Mouse (Mus musculus) skeletal muscle tissue, adult 2 months (tissue): ENCODE results near the gene D3Ertd254e.

Experiments used
- DNase-seq: peaks from one replicate; pipeline ENCODE4 v3.0.0-alpha.2; 2012; ENCODE audit warnings: low read depth, low spot score

D3Ertd254e gene

DNA sequence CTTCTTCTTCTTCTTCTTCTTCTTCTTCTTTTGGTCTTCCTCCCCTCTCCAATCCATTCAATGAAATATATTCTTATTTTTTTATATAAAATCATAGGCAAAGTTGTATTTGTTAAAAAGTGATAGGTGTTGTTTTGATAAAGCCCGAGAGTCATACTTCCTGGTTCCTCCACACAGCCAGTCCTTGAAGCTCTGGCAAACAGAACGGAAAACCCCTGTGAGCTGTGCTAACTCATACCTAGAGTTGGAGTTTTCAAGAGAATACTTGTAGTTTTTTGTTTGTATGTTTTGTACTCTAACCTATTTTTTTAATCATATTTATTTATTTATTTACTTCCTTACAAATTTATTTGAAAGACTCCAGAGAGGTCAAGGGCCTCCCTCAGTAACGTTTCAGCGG is 61.9 kb downstream of the D3Ertd254e start:
- DNase-seq, result no peak
